Mouse (Mus musculus) forebrain, embryonic 16.5 days (tissue): ENCODE measurements around the gene Actl11. TPM values are rescaled to one million over a fixed set of nuclear protein-coding genes. Genes with fewer than 3 reads are reported as not detected.
A peak's percentile ranks its signal among the peaks of the same experiment; 100 is the strongest.

ENCODE experiments used
- ATAC-seq: fragments of 200-750 bp; cut with Nextera tagmentation; 2 replicates; pipeline ENCODE4 v1.8.0; 2017; ENCODE audit warnings: mild to moderate bottlenecking, moderate library complexity
- H3K27ac ChIP-seq: fragments of 300-500 bp; sonication (generic); 2 replicates; pipeline ENCODE4 v1.5.1; 2014; ENCODE audit warnings: low read length, control low read depth
- H3K27me3 ChIP-seq: fragments of 300-500 bp; sonication (generic); replicated peaks from 2 replicates; pipeline ENCODE4 v1.6.1; 2014; ENCODE audit warnings: low read length; ENCODE audit not compliant: control insufficient read depth, insufficient read depth
- H3K36me3 ChIP-seq: fragments of 300-500 bp; sonication (generic); 2 replicates; pipeline ENCODE4 v1.6.1; 2014; ENCODE audit not compliant: control insufficient read depth, insufficient read depth
- H3K4me1 ChIP-seq: fragments of 300-500 bp; sonication (generic); replicated peaks from 2 replicates; pipeline ENCODE4 v1.6.1; 2014; ENCODE audit warnings: low read length; ENCODE audit not compliant: control insufficient read depth, insufficient read depth
- H3K4me2 ChIP-seq: fragments of 300-500 bp; sonication (generic); 2 replicates; pipeline ENCODE4 v1.6.1; 2014; ENCODE audit warnings: mild to moderate bottlenecking, low read length, control low read depth
- H3K4me3 ChIP-seq: fragments of 300-500 bp; sonication (generic); replicated peaks from 2 replicates; pipeline ENCODE4 v1.5.1; 2014; ENCODE audit warnings: mild to moderate bottlenecking, low read length, control low read depth
- H3K9ac ChIP-seq: fragments of 300-500 bp; sonication (generic); replicated peaks from 2 replicates; pipeline ENCODE4 v1.6.1; 2014; ENCODE audit warnings: low read depth, low read length, control low read depth
- H3K9me3 ChIP-seq: fragments of 300-500 bp; sonication (generic); 2 replicates; pipeline ENCODE4 v1.6.1; 2016; ENCODE audit warnings: low read length; ENCODE audit not compliant: control insufficient read depth
- WGBS: fragments of 180-500 bp; shearing (Covaris S2); extraction: QIAGEN DNeasy Blood & Tissue Kit; methylation state at CpG from one replicate; pipeline ENCODE4 v1.1.7; 2014; 5-methylcytosine and 5-hydroxymethylcytosine counted together
- polyA plus RNA-seq: library from polyadenylated mRNA; unstranded; fragments of >200 nt; fragmentation: Nextera tagmentation; extraction: Ambion mirVana; gene quantifications from 2 replicates; pipeline ENCODE4 v1.2.1, GENCODE M21; 2015

Gene Actl11
- polyA plus RNA-seq, 1 experiment from 2014 or later = not detected

DNA sequence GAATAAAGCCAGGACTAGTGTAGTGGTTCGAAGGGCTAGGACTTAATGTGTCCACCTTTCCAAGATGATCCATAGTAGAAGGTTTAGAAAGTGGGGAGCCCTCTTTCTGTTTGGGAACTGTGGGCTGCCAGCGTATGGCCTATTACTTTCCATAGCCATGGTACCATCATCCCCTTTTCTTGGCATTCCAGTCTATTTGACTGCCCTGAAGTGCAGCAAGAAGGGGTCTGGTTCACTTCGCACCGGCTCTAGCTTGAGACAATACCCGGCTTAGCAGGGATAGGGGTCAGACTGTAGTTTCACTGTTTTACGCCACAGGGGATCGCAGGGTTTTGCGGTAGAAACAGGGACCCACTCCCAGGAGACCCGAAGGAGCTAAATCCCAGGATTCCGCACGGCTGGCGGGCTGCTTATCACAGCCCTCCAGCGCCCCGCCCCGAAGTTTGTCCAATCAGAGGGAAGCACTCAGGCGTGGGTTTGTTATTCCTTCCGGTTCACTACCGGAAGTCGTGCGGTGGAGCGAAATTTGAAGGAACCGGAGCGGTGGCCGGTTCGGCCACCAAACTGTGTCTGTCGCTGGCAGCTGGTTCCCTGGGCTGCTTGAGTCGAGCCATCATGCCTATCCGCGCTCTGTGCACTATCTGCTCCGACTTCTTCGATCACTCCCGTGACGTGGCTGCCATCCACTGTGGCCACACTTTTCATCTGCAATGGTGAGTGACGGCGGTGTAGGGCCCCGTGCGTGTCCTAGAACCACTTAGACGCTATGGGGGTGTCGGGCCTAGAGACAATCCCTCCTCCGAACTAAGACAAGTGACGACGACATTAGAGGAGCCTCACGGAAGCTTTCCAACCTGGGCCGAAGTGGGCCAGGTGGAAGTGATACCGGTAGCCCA is 22.4 kb downstream of the Actl11 start:
- WGBS = 14% methylated on average over 45 of the region's 45 CpGs
- Histone ChIP-seq H3K4me3 (peak overlapping the region; percentile 70), H3K4me2 (peak overlapping the region; percentile 66), H3K9ac (peak overlapping the region; percentile 76), H3K9me3 (no peaks in the 10 kb centered on the region), H3K27me3 (no peaks in the 10 kb centered on the region), H3K36me3 (no peaks in the 10 kb centered on the region), H3K4me1 (peaks cover 15% of the 10 kb centered on the region), H3K27ac (peak overlapping the region; percentile 85)
- ATAC-seq = peak; percentile 98

DNA sequence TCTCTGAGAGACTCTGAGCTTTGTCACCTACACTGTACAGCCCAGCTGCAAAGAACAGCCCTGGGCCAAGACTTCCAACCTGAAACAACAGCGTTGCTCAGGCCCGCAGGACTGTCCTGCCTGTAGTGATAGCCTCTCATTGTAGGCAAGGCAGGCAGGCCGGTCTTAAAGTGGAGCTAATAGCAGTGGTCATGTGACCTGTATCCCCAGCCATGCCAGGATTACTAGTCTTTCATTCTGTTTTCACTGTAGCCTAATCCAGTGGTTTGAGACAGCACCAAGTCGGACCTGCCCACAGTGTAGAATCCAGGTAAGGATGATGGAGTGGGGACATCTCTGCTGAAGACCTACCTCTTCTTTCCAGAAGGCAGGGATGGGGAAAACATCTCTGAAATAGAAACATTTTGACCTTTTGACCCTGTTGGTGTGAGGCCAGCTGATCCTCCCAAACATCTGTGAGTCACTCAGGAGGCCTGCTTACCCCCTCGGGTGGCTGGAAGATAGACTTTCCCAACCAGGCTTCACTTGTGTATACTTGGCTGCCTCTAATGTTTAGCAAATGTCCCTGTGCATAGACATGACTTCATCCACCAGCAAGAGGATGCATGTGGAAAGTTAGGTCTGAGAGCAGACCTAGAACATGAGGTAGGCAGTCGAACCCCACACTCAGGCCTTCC is 27.5 kb downstream of the Actl11 start:
- no peaks in the 10 kb centered on the region for H3K27me3 ChIP-seq
- no peak overlapping the region for H3K4me2 ChIP-seq
- no peaks in the 10 kb centered on the region for H3K36me3 ChIP-seq
- no peak for ATAC-seq
- peaks cover 9% of the 10 kb centered on the region for H3K4me1 ChIP-seq
- WGBS = 85% methylated on average over 6 of the region's 6 CpGs
- no peak overlapping the region for H3K27ac ChIP-seq
- H3K9ac ChIP-seq = no peak overlapping the region
- no peaks in the 10 kb centered on the region for H3K9me3 ChIP-seq
- H3K4me3 ChIP-seq = no peak overlapping the region

DNA sequence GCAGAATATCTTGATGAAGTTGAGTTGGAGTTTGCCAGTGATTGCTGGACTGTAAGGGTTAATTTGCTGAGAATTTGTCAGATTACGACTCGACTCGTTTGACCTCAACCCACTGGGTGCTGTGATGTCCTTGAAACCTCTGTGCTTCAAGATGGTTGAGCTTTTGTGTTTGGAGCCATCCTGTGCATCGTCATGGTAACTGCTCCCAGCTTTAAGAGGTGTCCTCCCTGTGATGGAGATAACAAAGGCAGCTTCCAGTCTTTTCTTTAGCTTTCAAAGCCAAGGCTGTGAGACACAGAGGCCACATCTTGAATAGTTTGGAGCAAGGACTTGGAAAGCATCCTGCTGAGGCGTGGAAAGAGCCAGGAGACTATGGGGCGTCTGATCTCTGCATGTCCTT is 28.9 kb downstream of the Actl11 start:
- WGBS = 36% methylated on average over 6 of the region's 6 CpGs
- ATAC-seq = no peak

DNA sequence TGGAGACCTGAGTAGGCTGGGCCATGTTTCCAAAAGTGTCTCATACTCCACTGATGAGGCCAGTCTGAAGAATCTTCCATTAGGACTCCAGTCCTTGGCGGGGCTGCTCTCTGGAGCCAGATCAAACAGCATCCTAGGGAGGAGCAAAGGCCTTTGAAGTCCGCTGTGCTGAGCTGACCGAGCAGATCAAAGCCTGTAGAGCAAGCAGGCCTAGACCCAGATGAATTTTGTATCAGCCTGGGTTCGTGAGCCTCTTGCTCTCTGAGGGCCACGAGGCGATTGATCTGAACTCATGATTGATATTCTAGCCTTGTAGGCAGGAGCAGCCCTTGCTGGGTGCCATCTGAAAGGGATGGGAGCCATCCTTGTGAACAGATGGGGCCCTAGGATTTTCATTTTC is 31.6 kb downstream of the Actl11 start:
- Histone ChIP-seq H3K4me2 (no peak overlapping the region), H3K36me3 (no peaks in the 10 kb centered on the region), H3K9me3 (no peaks in the 10 kb centered on the region), H3K4me3 (no peak overlapping the region), H3K4me1 (peaks cover 13% of the 10 kb centered on the region), H3K27ac (no peak overlapping the region), H3K27me3 (no peaks in the 10 kb centered on the region), H3K9ac (no peak overlapping the region)
- no peak for ATAC-seq
- 78% methylated on average over 6 of the region's 6 CpGs for WGBS

More for the DNA sequence above, 28.9 kb downstream of the Actl11 start:
- Histone ChIP-seq H3K9me3 (no peaks in the 10 kb centered on the region), H3K27me3 (no peaks in the 10 kb centered on the region), H3K9ac (no peak overlapping the region), H3K4me3 (no peak overlapping the region), H3K4me2 (no peak overlapping the region), H3K4me1 (peaks cover 13% of the 10 kb centered on the region), H3K27ac (no peak overlapping the region), H3K36me3 (no peaks in the 10 kb centered on the region)

DNA sequence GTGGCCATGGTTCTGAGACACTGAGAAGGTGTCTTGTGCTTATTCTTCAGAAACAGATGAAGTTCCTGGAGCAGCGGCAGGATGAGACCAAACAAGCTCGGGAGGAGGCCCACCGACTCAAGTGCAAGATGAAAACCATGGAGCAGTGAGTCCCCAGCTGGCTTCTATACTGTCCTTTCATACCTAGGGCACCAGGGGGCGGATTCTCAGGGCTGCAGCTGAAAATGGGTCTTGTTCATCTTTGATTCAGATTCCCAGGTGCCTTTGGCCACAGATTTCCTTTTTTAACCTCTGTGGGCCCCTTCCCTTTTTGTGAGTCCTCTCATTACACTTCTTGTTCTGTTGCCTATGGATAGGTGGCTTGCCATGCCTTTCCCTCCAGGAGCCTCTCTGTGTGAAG is 32.7 kb downstream of the Actl11 start:
- H3K4me3 ChIP-seq = no peak overlapping the region
- no peak overlapping the region for H3K9ac ChIP-seq
- H3K4me1 ChIP-seq = peaks cover 13% of the 10 kb centered on the region
- H3K9me3 ChIP-seq = no peaks in the 10 kb centered on the region
- H3K36me3 ChIP-seq = no peaks in the 10 kb centered on the region
- H3K27me3 ChIP-seq = no peaks in the 10 kb centered on the region
- ATAC-seq = no peak
- WGBS = 82% methylated on average over 4 of the region's 4 CpGs
- peak overlapping the region; percentile 83 for H3K27ac ChIP-seq
- no peak overlapping the region for H3K4me2 ChIP-seq

DNA sequence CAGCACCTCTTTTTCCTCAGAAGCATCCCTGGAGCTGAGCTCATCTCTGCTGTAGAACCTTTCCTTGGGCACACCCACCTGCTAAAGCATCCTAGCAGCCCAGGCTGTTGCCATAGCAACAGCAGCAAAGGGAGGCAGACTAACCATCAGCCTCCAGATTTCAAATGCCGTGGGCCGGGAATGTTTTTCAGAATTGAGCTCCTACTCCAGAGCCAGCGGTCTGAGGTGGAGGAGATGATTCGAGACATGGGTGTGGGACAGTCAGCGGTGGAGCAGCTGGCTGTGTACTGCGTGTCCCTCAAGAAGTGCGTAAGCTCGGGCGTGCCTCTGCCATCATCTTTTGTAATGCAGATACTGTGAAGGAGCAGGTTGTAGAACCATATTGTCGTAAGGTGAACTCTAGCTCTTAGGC is 33.1 kb downstream of the Actl11 start:
- H3K9me3 ChIP-seq = no peaks in the 10 kb centered on the region
- H3K4me2 ChIP-seq = peak overlapping the region; percentile 25; the same call in 1 of the 2 replicates
- H3K27ac ChIP-seq = peak overlapping the region; percentile 83
- 0 out of 2 replicates have a peak overlapping the region, but pooled peaks have one; percentile 33 for H3K9ac ChIP-seq
- no peaks in the 10 kb centered on the region for H3K27me3 ChIP-seq
- peak; percentile 78 for ATAC-seq
- 60% methylated on average over 10 of the region's 10 CpGs for WGBS
- peaks cover 13% of the 10 kb centered on the region for H3K4me1 ChIP-seq
- no peak overlapping the region for H3K4me3 ChIP-seq
- no peaks in the 10 kb centered on the region for H3K36me3 ChIP-seq

DNA sequence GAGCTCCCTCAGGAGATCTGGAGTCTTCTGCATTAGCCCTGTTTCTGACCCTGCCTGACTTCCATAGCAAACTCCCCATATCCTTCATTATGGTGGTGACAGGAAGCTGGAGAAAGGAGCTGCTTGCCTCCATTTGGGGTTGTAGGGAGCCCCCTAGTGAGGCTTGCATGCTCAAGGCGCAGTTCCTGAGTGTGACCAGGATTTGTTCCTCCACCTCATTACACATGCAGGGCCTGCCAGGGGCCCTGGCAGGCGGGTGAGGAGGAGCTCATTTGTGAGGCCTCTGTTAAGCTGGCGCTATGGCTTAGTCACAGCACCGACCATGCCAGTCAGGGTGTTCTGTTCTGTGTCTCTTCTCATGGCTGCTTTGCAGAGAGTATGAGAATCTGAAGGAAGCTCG is 33.6 kb downstream of the Actl11 start:
- Histone ChIP-seq H3K27me3 (no peaks in the 10 kb centered on the region), H3K27ac (peak overlapping the region; percentile 83), H3K4me2 (peak overlapping the region; percentile 25; the same call in 1 of the 2 replicates), H3K4me1 (peaks cover 13% of the 10 kb centered on the region), H3K9me3 (no peaks in the 10 kb centered on the region), H3K4me3 (no peak overlapping the region), H3K36me3 (no peaks in the 10 kb centered on the region), H3K9ac (no peak overlapping the region)
- 30% methylated on average over 5 of the region's 5 CpGs for WGBS
- peak; percentile 61 for ATAC-seq

DNA sequence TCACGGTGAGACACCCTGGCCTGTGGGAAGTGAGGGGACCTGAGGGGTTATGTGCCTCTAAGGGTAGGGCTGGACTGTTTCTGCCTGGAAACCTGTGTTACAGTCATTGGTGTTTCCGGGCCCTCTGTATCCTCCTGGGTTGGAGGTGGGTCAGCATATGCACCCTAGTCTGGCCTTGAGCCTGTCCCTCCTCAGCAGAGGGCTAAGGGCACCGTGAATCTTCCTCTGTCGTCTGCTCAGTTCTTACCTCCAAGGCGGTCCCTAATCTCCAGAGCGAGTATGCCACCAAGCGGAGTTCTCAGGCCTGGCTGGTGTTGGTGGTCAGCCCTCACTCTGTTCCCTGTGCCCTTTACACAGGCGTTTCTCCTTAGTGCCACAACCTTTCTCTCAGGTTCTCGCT is 34.6 kb downstream of the Actl11 start:
- H3K36me3 ChIP-seq = no peaks in the 10 kb centered on the region
- H3K4me2 ChIP-seq = no peak overlapping the region
- 93% methylated on average over 9 of the region's 9 CpGs for whole genome bisulfite sequencing
- no peak overlapping the region for H3K9ac ChIP-seq
- no peak overlapping the region for H3K4me3 ChIP-seq
- peaks cover 13% of the 10 kb centered on the region for H3K4me1 ChIP-seq
- no peak for ATAC-seq
- no peaks in the 10 kb centered on the region for H3K27me3 ChIP-seq
- no peaks in the 10 kb centered on the region for H3K9me3 ChIP-seq
- no peak overlapping the region for H3K27ac ChIP-seq

DNA sequence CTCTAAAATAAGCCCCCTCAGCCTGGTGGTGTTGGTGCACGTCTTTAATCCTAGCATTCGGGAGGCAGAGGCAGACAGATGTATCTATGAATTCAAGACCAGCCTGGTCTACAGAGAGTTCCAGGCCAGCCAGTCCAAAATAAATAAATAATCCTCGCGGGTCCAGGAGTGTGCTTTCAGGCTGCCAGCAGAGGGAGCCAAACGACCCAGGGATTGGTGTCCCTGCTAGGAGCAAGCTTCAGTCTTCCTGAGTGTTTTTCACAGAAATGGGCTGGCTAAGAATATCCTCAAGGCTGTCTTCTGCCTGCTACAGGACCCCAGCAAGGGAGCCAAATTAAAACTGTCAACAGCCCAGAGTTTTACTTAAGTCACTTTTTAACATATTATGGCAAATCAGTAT is 35.4 kb downstream of the Actl11 start:
- no peak overlapping the region for H3K4me2 ChIP-seq
- no peaks in the 10 kb centered on the region for H3K36me3 ChIP-seq
- H3K27me3 ChIP-seq = no peaks in the 10 kb centered on the region
- no peak overlapping the region for H3K4me3 ChIP-seq
- ATAC-seq = peak; percentile 60; the same call in 1 of the 2 replicates
- H3K4me1 ChIP-seq = peaks cover 13% of the 10 kb centered on the region
- H3K27ac ChIP-seq = no peak overlapping the region
- 27% methylated on average over 5 of the region's 5 CpGs for WGBS
- H3K9me3 ChIP-seq = no peaks in the 10 kb centered on the region
- H3K9ac ChIP-seq = no peak overlapping the region
